In the genomic region with DNA sequence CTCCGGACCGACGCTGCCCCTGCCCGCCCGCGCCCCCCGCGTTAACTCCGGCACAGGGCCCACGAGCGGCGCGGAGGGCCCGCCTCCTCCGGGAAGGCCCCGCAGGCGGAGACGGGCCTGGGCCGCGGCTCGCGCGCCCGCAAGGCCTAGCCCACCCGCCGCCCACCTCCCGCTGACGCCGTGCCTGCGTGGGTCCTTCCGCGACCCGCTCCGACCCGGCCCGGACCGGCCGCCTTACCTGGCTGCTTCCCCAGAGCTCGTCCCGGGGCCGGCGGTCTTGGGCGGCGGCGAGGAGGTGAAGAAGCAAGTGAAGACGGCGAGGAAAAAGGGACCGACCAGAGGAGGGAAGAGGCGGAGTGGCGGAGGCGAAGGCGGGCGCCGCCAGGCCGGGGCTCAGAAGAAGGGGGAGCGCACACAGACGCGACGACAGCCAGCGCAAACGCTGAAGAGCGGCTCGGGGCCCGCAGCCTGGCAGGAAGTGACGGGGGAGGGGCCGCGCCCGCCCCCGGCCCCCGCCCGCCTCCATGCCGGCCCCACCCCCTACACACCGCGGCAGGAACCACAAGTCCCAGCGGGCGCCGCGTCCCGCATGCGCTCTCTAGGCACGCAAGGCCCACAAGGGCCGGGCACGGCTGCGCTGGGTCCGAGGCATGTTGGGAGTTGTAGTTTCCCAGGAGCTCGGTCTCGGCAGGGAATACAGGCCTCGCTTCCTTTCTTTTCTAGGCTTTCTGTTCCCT, we compare ENCODE assay signal across 8 mouse cellular contexts. TPM values are rescaled to one million over a fixed set of nuclear protein-coding genes. Genes with fewer than 3 reads are reported as not detected.
A peak's percentile ranks its signal among the peaks of the same experiment; 100 is the strongest.
DNase-seq lines count a peak whose midpoint lies in the region; ATAC-seq and TF ChIP-seq lines count a peak whose summit lies in the region.

A gene (minus strand): TSS at position 504 of the 737 bp plus-strand sequence.

- WGBS in kidney, embryonic 14.5 days: under 1% methylated on average over 77 of the region's 88 CpGs
- WGBS in limb, embryonic 15.5 days: under 1% methylated on average over 58 of the region's 88 CpGs

- peak within 1 kb of the TSS; percentile 96 for H3K4me3 ChIP-seq in bone marrow macrophage, adult 2 months (ENCODE audit: insufficient read depth, low read length)
- H3K4me3 ChIP-seq in embryonic fibroblast, embryonic 13.5 days (ENCODE audit: insufficient read depth, low read length): peak within 1 kb of the TSS; percentile 71
- peak within 1 kb of the TSS; percentile 97 for H3K4me3 ChIP-seq in kidney, embryonic 14.5 days (ENCODE audit: low read length)
- peak within 1 kb of the TSS; percentile 96 for H3K4me3 ChIP-seq in limb, embryonic 15.5 days

- peak; percentile 99 for ATAC-seq in kidney, embryonic 14.5 days (ENCODE audit: low FRiP score, low TSS enrichment)
- peak; percentile 99 for ATAC-seq in limb, embryonic 15.5 days (ENCODE audit: insufficient number of reproducible peaks, low FRiP score, low TSS enrichment, low read depth)

- DNase-seq in A20 (ENCODE audit: low read depth, low spot score): peak; percentile 97
- peak; percentile 92 to 95 for DNase-seq in heart, adult 9 months (ENCODE audit: low spot score in 2 of 2)
- peak; percentile 72 to 83 for DNase-seq in monocyte, adult 2 months (ENCODE audit: low read depth in 1 of 2, low spot score in 2 of 2)
- peak; percentile 96 for DNase-seq in spleen, postnatal 36 days (ENCODE audit: low spot score in 2 of 2)

- no peak for TF ChIP-seq CTCF in bone marrow macrophage, adult 2 months (IDR thresholded peaks at IDR 0.05; ENCODE audit: low read depth, low read length)
- TF ChIP-seq CTCF in embryonic fibroblast, embryonic 13.5 days (IDR thresholded peaks at IDR 0.05; ENCODE audit: borderline replicate concordance, insufficient read depth, low read length): no peak

- H3K9me3 ChIP-seq in kidney, embryonic 14.5 days (ENCODE audit: control insufficient read depth, low read length): no peaks in the 10 kb centered on the region
- no peaks in the 10 kb centered on the region for H3K9me3 ChIP-seq in limb, embryonic 15.5 days

- peak within 1 kb of the TSS; percentile 91 for H3K4me2 ChIP-seq in kidney, embryonic 14.5 days (replicated peaks; ENCODE audit: low read depth, low read length)
- peak within 1 kb of the TSS; percentile 72 for H3K4me2 ChIP-seq in limb, embryonic 15.5 days

- peak within 1 kb of the TSS; percentile 78 for H3K27ac ChIP-seq in bone marrow macrophage, adult 2 months (ENCODE audit: insufficient read depth, low read depth, low read length)
- peak within 1 kb of the TSS; percentile 88 for H3K27ac ChIP-seq in embryonic fibroblast, embryonic 13.5 days (ENCODE audit: insufficient read depth, low read length)
- peak within 1 kb of the TSS; percentile 96 for H3K27ac ChIP-seq in kidney, embryonic 14.5 days (ENCODE audit: low read depth, low read length)
- peak within 1 kb of the TSS; percentile 99 for H3K27ac ChIP-seq in limb, embryonic 15.5 days

- H3K4me1 ChIP-seq in bone marrow macrophage, adult 2 months (ENCODE audit: control insufficient read depth, insufficient read depth, low read length): peaks cover 30% of the 10 kb centered on the region
- H3K4me1 ChIP-seq in embryonic fibroblast, embryonic 13.5 days (ENCODE audit: control insufficient read depth, insufficient read depth, low read length): peaks cover 12% of the 10 kb centered on the region
- H3K4me1 ChIP-seq in kidney, embryonic 14.5 days (ENCODE audit: control insufficient read depth, insufficient read depth, low read length): peaks cover 25% of the 10 kb centered on the region
- H3K4me1 ChIP-seq in limb, embryonic 15.5 days: peaks cover 36% of the 10 kb centered on the region

- no peaks in the 10 kb centered on the region for H3K36me3 ChIP-seq in kidney, embryonic 14.5 days (ENCODE audit: control insufficient read depth, insufficient read depth, low read length)
- H3K36me3 ChIP-seq in limb, embryonic 15.5 days: no peaks in the 10 kb centered on the region

- no peaks in the 10 kb centered on the region for H3K27me3 ChIP-seq in kidney, embryonic 14.5 days (ENCODE audit: control insufficient read depth, insufficient read depth, low read length)
- H3K27me3 ChIP-seq in limb, embryonic 15.5 days: no peaks in the 10 kb centered on the region

- peak; percentile 8; the same call in 1 of the 2 replicates for TF ChIP-seq POLR2A in bone marrow macrophage, adult 2 months (IDR thresholded peaks at IDR 0.05; ENCODE audit: borderline replicate concordance, low read depth, low read length)
- peak; percentile 92 for TF ChIP-seq POLR2A in embryonic fibroblast, embryonic 13.5 days (IDR thresholded peaks at IDR 0.05; ENCODE audit: low read depth, low read length)

- H3K9ac ChIP-seq in kidney, embryonic 14.5 days (ENCODE audit: low read depth, low read length): peak within 1 kb of the TSS; percentile 93
- peak within 1 kb of the TSS; percentile 91 for H3K9ac ChIP-seq in limb, embryonic 15.5 days

RNA-seq across cellular contexts. Expression of the gene that starts here (rescaled TPM):
- 48.7 and 51.2 TPM in 2 replicates for polyA plus RNA-seq in bone marrow macrophage, adult 2 months (2012; ENCODE audit: insufficient read depth, insufficient read length, missing spikeins)
- polyA plus RNA-seq in embryonic fibroblast, embryonic 13.5 days (2011; ENCODE audit: insufficient read length, low read depth, missing spikeins): 72.5 and 74.9 TPM in 2 replicates
- 43.2 and 81.7 TPM in 2 replicates for polyA plus RNA-seq in kidney, embryonic 14.5 days (2014; fragmentation: Nextera tagmentation; extraction: Ambion mirVana)
- 98.2 and 99.9 TPM in 2 replicates for polyA plus RNA-seq in limb, embryonic 15.5 days (2015; fragmentation: Nextera tagmentation; extraction: Ambion mirVana)

Comparison
In these comparisons a context has a peak if more than half of its experiments do, and no peak if none do; other contexts are left out.
1. Peak in every context shown above with its lines: DNase-seq, ATAC-seq, H3K4me3 ChIP-seq and H3K27ac ChIP-seq.